Comparison of ENCODE assay signal across 28 mouse cellular contexts in the genomic region with DNA sequence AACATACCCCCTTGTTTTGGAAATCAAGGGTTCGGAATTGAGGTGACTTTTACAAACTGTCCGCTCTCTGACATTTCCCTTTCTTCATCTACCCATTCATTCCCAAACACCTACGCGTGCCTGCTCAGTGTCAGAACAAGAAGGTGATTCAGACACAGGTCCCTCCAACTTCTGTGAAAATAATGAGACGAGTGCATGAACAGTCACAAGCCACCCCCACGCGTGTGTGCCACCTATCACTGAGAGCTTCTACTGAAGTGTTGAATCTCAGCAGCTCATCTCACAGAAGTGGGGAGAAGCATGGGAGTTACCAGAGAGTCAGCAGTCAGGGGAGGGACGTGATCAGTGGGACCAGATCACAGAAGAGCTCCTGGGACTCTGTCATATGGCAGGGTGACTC. TPM values are rescaled to one million over a fixed set of nuclear protein-coding genes. Genes with fewer than 3 reads are reported as not detected.
"Had no signal": no experiment of that assay in that cellular context is flagged by ENCODE, and none has a peak within 500 bp of the region (broad histone marks: within the 10 kb centered on the region; RNA-seq: fewer than 3 reads in every experiment).

No protein-coding gene starts in this region.

- H3K27ac ChIP-seq: kidney, postnatal 0 days; layer of hippocampus, adult 2 months; limb, embryonic 10.5 days; limb, embryonic 13.5 days; liver, embryonic 13.5 days; macrophage; midbrain, embryonic 12.5 days; midbrain, embryonic 15.5 days; neural tube, embryonic 12.5 days; neural tube, embryonic 15.5 days; stomach, postnatal 0 days had no signal

- H3K4me3 ChIP-seq: layer of hippocampus, adult 2 months; limb, embryonic 10.5 days; limb, embryonic 13.5 days; liver, embryonic 13.5 days; midbrain, embryonic 12.5 days; midbrain, embryonic 15.5 days; neural tube, embryonic 12.5 days; neural tube, embryonic 15.5 days had no signal

- DNase-seq: kidney, adult 2 months; layer of hippocampus, adult 9-11 months; liver; liver, embryonic 13.5 days; lung, embryonic 14.5 days; right cerebral cortex, postnatal 25 days; thymus, adult 2 months; thymus, postnatal 14 days; thymus, postnatal 4 days had no signal

- H3K27me3 ChIP-seq: limb, embryonic 13.5 days; liver, embryonic 13.5 days; midbrain, embryonic 12.5 days; midbrain, embryonic 15.5 days; neural tube, embryonic 12.5 days had no signal

- H3K9ac ChIP-seq: limb, embryonic 13.5 days; liver, embryonic 13.5 days; lung, embryonic 14.5 days; midbrain, embryonic 12.5 days; midbrain, embryonic 15.5 days; neural tube, embryonic 12.5 days; neural tube, embryonic 15.5 days had no signal

- ATAC-seq: intestine, embryonic 16.5 days; lung, postnatal 0 days; midbrain, embryonic 15.5 days had no signal

- H3K36me3 ChIP-seq: limb, embryonic 10.5 days; limb, embryonic 13.5 days; liver, embryonic 13.5 days; midbrain, embryonic 12.5 days; midbrain, embryonic 15.5 days; neural tube, embryonic 12.5 days; neural tube, embryonic 15.5 days had no signal

- H3K4me2 ChIP-seq: limb, embryonic 13.5 days; liver, embryonic 13.5 days; lung, embryonic 14.5 days; midbrain, embryonic 12.5 days; midbrain, embryonic 15.5 days; neural tube, embryonic 12.5 days; neural tube, embryonic 15.5 days had no signal

- H3K4me1 ChIP-seq: liver, embryonic 13.5 days had no signal

- H3K9me3 ChIP-seq: limb, embryonic 10.5 days; limb, embryonic 13.5 days; liver, embryonic 13.5 days; midbrain, embryonic 12.5 days; midbrain, embryonic 15.5 days; neural tube, embryonic 12.5 days; neural tube, embryonic 15.5 days had no signal

RNA-seq across cellular contexts. Expression of gene AL607142.1, which starts 12.5 kb away (rescaled TPM):
- total RNA-seq: layer of hippocampus, adult 2 months; layer of hippocampus, postnatal 25 days; left cerebral cortex, postnatal 14 days; megakaryocyte, adult 5-6 weeks had no signal
- polyA plus RNA-seq: intestine, embryonic 16.5 days; kidney, adult 2 months; kidney, embryonic 14.5 days; kidney, postnatal 0 days; large intestine, adult 2 months; limb, embryonic 10.5 days; limb, embryonic 13.5 days; liver, embryonic 13.5 days; liver, embryonic 16.5 days; lung, embryonic 14.5 days; lung, postnatal 0 days; macrophage; midbrain, embryonic 12.5 days; midbrain, embryonic 15.5 days; neural tube, embryonic 12.5 days; neural tube, embryonic 15.5 days; stomach, embryonic 14.5 days; stomach, postnatal 0 days; thymus, adult 2 months had no signal
